Mouse (Mus musculus) thymus, adult 2 months (tissue): ENCODE data around the gene Synj2bp.

Experiments
- CTCF ChIP-seq: fragments of 200-500 bp; IDR thresholded peaks from 2 replicates; pipeline ENCODE4 v1.5.1; 2012; ENCODE audit warnings: mild to moderate bottlenecking, control low read depth, low read length, moderate library complexity, borderline replicate concordance; ENCODE audit not compliant: control insufficient read depth, poor library complexity, insufficient read depth; ENCODE audit errors: extremely low read depth
- POLR2A ChIP-seq: fragments of 200-500 bp; IDR thresholded peaks from 2 replicates; pipeline ENCODE4 v1.6.1; 2012; ENCODE audit warnings: mild to moderate bottlenecking, low read length, control low read depth, moderate library complexity; ENCODE audit not compliant: control insufficient read depth, poor library complexity, insufficient read depth; ENCODE audit errors: extremely low read depth

DNA sequence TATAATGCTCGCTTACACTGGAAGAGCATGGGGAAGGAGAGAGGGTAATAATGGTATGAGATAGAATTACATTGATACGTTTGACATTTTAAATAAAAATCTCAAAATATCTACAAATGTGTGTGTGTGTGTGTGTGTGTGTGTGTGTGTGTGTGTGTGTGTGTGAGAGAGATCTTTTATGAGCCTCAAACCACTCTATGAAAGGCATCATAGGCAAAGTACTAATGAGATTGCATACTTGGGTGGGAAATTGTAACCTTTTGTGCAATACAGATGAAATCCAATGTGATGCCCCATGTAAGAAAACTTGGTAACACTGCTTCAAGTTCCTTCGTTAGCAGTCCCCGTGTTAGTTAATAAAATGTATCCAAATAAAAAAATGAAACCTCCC, 313 bp upstream of the Synj2bp start:
- no peak for TF ChIP-seq POLR2A
- no peak for TF ChIP-seq CTCF
